Mouse (Mus musculus): ENCODE results near the gene Gpr137. TPM values are rescaled to one million over a fixed set of nuclear protein-coding genes. Genes with fewer than 3 reads are reported as not detected.

Gene Gpr137
- polyA plus RNA-seq, 1 experiment = 9.0 TPM

- Histone ChIP-seq H3K9me3 (replicated peaks; ENCODE audit: control insufficient read depth, insufficient read depth, low read length, poor library complexity, severe bottlenecking) (no peaks in the 10 kb centered on the region), H3K27ac (ENCODE audit: insufficient read depth, low read length) (peak overlapping the region; percentile 44), H3K4me1 (ENCODE audit: control insufficient read depth, insufficient read depth, low read length) (peaks cover 12% of the 10 kb centered on the region), H3K4me3 (ENCODE audit: low read depth, low read length) (peak overlapping the region; percentile 96), H3K27me3 (ENCODE audit: control insufficient read depth, insufficient read depth, low read length, poor library complexity, severe bottlenecking) (no peaks in the 10 kb centered on the region), H3K36me3 (ENCODE audit: control insufficient read depth, insufficient read depth, low read length, poor library complexity, severe bottlenecking) (peaks cover 6% of the 10 kb centered on the region), H3K9ac (ENCODE audit: low read depth, poor library complexity, severe bottlenecking) (peak overlapping the region; percentile 66)
- TF ChIP-seq CTCF (IDR thresholded peaks at IDR 0.05; ENCODE audit: low read depth, low read length) = peak; percentile 58
- no peak for TF ChIP-seq POLR2A (IDR thresholded peaks at IDR 0.05; ENCODE audit: insufficient read depth, low read length)
- 0 out of 2 replicates have a peak, but pooled peaks have one; percentile 33 for TF ChIP-seq EP300 (IDR thresholded peaks at IDR 0.05; ENCODE audit: insufficient read depth, low read depth, low read length)
These were observed 27.5 kb upstream of the Gpr137 start for GRCm38 (mm10) chr19:6969665-6970381.

- Histone ChIP-seq H3K9ac (ENCODE audit: low read depth, poor library complexity, severe bottlenecking) (peak overlapping the region; percentile 66), H3K27me3 (ENCODE audit: control insufficient read depth, insufficient read depth, low read length, poor library complexity, severe bottlenecking) (no peaks in the 10 kb centered on the region), H3K27ac (ENCODE audit: insufficient read depth, low read length) (no peak overlapping the region), H3K4me1 (ENCODE audit: control insufficient read depth, insufficient read depth, low read length) (peaks cover 12% of the 10 kb centered on the region), H3K9me3 (replicated peaks; ENCODE audit: control insufficient read depth, insufficient read depth, low read length, poor library complexity, severe bottlenecking) (no peaks in the 10 kb centered on the region), H3K4me3 (ENCODE audit: low read depth, low read length) (peak overlapping the region; percentile 96), H3K36me3 (ENCODE audit: control insufficient read depth, insufficient read depth, low read length, poor library complexity, severe bottlenecking) (peaks cover 6% of the 10 kb centered on the region)
- no peak for TF ChIP-seq EP300 (IDR thresholded peaks at IDR 0.05; ENCODE audit: insufficient read depth, low read depth, low read length)
- no peak for TF ChIP-seq POLR2A (IDR thresholded peaks at IDR 0.05; ENCODE audit: insufficient read depth, low read length)
- no peak for TF ChIP-seq CTCF (IDR thresholded peaks at IDR 0.05; ENCODE audit: low read depth, low read length)
These were observed 27.0 kb upstream of the Gpr137 start for GRCm38 (mm10) chr19:6969291-6969664.

GRCm38 (mm10) chr19:6968491-6969271 is 26.4 kb upstream of the Gpr137 start:
- peak overlapping the region; percentile 96 for H3K4me3 ChIP-seq (ENCODE audit: low read depth, low read length)
- peak overlapping the region; percentile 66 for H3K9ac ChIP-seq (ENCODE audit: low read depth, poor library complexity, severe bottlenecking)
- peaks cover 6% of the 10 kb centered on the region for H3K36me3 ChIP-seq (ENCODE audit: control insufficient read depth, insufficient read depth, low read length, poor library complexity, severe bottlenecking)
- H3K9me3 ChIP-seq (replicated peaks; ENCODE audit: control insufficient read depth, insufficient read depth, low read length, poor library complexity, severe bottlenecking) = no peaks in the 10 kb centered on the region
- no peaks in the 10 kb centered on the region for H3K27me3 ChIP-seq (ENCODE audit: control insufficient read depth, insufficient read depth, low read length, poor library complexity, severe bottlenecking)
- H3K27ac ChIP-seq (ENCODE audit: insufficient read depth, low read length) = no peak overlapping the region
- TF ChIP-seq EP300 (IDR thresholded peaks at IDR 0.05; ENCODE audit: insufficient read depth, low read depth, low read length) = no peak
- H3K4me1 ChIP-seq (ENCODE audit: control insufficient read depth, insufficient read depth, low read length) = peaks cover 12% of the 10 kb centered on the region

DNA sequence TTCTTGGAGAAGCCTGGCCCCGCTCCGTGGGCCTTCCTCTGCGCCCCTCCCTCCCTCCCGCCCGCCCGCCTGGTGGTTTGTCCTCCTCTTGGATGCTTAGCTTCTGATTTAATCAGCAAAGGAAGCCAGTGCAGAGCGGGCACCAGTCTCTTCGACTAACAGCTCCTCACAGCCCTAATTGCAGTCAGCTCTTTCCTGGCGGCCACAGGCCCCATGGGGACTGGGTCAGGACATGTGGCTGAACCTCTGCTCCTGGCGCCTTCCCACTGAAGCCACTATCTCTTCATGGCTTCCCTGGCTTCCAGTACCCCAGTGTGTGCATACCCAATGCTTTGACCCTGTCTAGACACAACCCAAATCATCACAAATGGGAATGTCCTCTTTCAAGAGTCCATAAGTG is 14.2 kb upstream of the Gpr137 start:
- H3K36me3 ChIP-seq (ENCODE audit: control insufficient read depth, insufficient read depth, low read length, poor library complexity, severe bottlenecking) = peaks cover 5% of the 10 kb centered on the region
- H3K4me3 ChIP-seq (ENCODE audit: low read depth, low read length) = no peak overlapping the region
- no peaks in the 10 kb centered on the region for H3K4me1 ChIP-seq (ENCODE audit: control insufficient read depth, insufficient read depth, low read length)
- TF ChIP-seq POLR2A (IDR thresholded peaks at IDR 0.05; ENCODE audit: insufficient read depth, low read length) = no peak
- no peaks in the 10 kb centered on the region for H3K9me3 ChIP-seq (replicated peaks; ENCODE audit: control insufficient read depth, insufficient read depth, low read length, poor library complexity, severe bottlenecking)
- H3K27ac ChIP-seq (ENCODE audit: insufficient read depth, low read length) = no peak overlapping the region
- no peak overlapping the region for H3K9ac ChIP-seq (ENCODE audit: low read depth, poor library complexity, severe bottlenecking)
- H3K27me3 ChIP-seq (ENCODE audit: control insufficient read depth, insufficient read depth, low read length, poor library complexity, severe bottlenecking) = no peaks in the 10 kb centered on the region

- H3K27me3 ChIP-seq (ENCODE audit: control insufficient read depth, insufficient read depth, low read length, poor library complexity, severe bottlenecking) = no peaks in the 10 kb centered on the region
- no peaks in the 10 kb centered on the region for H3K9me3 ChIP-seq (replicated peaks; ENCODE audit: control insufficient read depth, insufficient read depth, low read length, poor library complexity, severe bottlenecking)
- no peak for TF ChIP-seq CTCF (IDR thresholded peaks at IDR 0.05; ENCODE audit: low read depth, low read length)
- no peak for TF ChIP-seq EP300 (IDR thresholded peaks at IDR 0.05; ENCODE audit: insufficient read depth, low read depth, low read length)
- TF ChIP-seq POLR2A (IDR thresholded peaks at IDR 0.05; ENCODE audit: insufficient read depth, low read length) = no peak
- no peak overlapping the region for H3K27ac ChIP-seq (ENCODE audit: insufficient read depth, low read length)
- H3K36me3 ChIP-seq (ENCODE audit: control insufficient read depth, insufficient read depth, low read length, poor library complexity, severe bottlenecking) = peaks cover 5% of the 10 kb centered on the region
- H3K9ac ChIP-seq (ENCODE audit: low read depth, poor library complexity, severe bottlenecking) = no peak overlapping the region
- no peaks in the 10 kb centered on the region for H3K4me1 ChIP-seq (ENCODE audit: control insufficient read depth, insufficient read depth, low read length)
- no peak overlapping the region for H3K4me3 ChIP-seq (ENCODE audit: low read depth, low read length)
These were observed 13.1 kb upstream of the Gpr137 start for GRCm38 (mm10) chr19:6955424-6955823.

- no peak overlapping the region for H3K27ac ChIP-seq (ENCODE audit: insufficient read depth, low read length)
- H3K36me3 ChIP-seq (ENCODE audit: control insufficient read depth, insufficient read depth, low read length, poor library complexity, severe bottlenecking) = peaks cover 2% of the 10 kb centered on the region; the same call in 1 of the 2 replicates
- H3K4me1 ChIP-seq (ENCODE audit: control insufficient read depth, insufficient read depth, low read length) = no peaks in the 10 kb centered on the region
- no peak for TF ChIP-seq POLR2A (IDR thresholded peaks at IDR 0.05; ENCODE audit: insufficient read depth, low read length)
- TF ChIP-seq CTCF (IDR thresholded peaks at IDR 0.05; ENCODE audit: low read depth, low read length) = peak; percentile 44
- H3K27me3 ChIP-seq (ENCODE audit: control insufficient read depth, insufficient read depth, low read length, poor library complexity, severe bottlenecking) = no peaks in the 10 kb centered on the region
- no peak overlapping the region for H3K4me3 ChIP-seq (ENCODE audit: low read depth, low read length)
- H3K9ac ChIP-seq (ENCODE audit: low read depth, poor library complexity, severe bottlenecking) = no peak overlapping the region
- no peaks in the 10 kb centered on the region for H3K9me3 ChIP-seq (replicated peaks; ENCODE audit: control insufficient read depth, insufficient read depth, low read length, poor library complexity, severe bottlenecking)
These were observed 11.8 kb upstream of the Gpr137 start for GRCm38 (mm10) chr19:6954046-6954445.
